Mouse (Mus musculus): ENCODE data around the gene Gins2.

DNA sequence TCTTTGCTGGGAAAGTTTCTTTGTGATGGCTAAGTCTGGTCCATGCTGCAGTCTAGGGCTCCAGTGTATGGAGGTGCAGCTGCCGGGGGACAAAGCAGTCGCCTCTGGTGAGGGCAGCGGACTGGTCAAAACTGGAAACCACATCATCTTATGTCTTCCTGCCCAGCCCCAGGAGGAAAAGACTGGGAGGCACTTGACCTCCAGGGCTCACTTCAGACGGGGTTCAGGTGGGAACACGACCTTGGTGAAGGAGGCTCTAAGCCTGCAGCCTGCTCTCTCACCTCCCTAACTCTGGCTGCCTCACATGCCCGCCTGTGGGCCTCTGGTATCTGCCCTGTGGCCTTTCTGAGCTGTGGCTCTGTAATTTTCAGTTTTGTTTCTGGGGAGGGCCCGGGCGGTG, 55.0 kb downstream of the Gins2 start:
- TF ChIP-seq POLR2A (IDR thresholded peaks at IDR 0.05; ENCODE audit: low read depth, low read length) (no peak), CHD1 (IDR thresholded peaks at IDR 0.05; ENCODE audit: low read depth, low read length) (no peak), CTCF (conservative IDR thresholded peaks at IDR 0.05 in 1 of 2, IDR thresholded peaks at IDR 0.05 in 1 of 2; ENCODE audit: low read depth in 2 of 2, low read length in 2 of 2) (no peak), RAD21 (IDR thresholded peaks at IDR 0.05; ENCODE audit: low read depth, low read length) (no peak), HCFC1 (IDR thresholded peaks at IDR 0.05; ENCODE audit: low read depth, low read length) (no peak), RCOR1 (conservative IDR thresholded peaks at IDR 0.05; ENCODE audit: low read depth, low read length) (no peak), MAFK (IDR thresholded peaks at IDR 0.05; ENCODE audit: insufficient replicate concordance, low read length) (no peak)

All from CH12.LX (cell line).